16 mouse cellular contexts compared by ENCODE assay signal in the genomic region with DNA sequence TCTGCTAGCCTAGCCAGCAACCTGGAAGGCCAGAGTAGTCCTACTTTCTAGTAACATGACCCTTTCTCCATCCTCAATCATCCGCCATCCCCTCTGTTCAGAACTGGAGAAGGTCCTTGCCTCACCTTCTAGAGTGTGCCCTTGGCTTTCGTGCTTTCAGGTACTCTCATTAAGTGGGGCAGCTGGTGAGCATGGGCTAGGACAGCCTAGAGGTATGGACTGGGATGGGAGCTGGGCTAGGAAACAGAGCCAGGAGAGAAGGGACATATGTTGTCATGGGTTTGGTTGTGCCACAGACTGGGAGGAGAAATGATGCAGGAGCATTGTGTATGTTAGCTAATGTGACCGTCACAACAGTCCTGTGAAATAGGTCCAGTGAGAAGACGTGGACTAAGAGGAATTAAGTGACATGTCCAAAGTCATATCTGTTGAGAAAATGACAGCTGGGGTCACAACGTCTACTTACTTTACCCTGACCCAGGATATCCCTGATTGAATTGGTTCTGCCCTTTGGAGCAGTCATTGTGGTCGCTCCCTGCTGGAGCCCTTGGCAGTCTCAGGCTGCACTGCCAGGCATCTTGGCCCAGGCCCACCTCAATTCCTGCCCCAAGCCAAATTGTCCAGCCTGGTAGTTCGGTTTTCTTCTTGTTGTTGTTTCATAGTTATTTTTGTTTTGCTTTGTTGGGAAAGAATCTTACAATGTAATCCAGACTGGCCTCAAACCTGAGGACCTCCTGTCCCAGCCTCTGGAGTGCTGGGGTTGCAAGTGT. TPM values are rescaled to one million over a fixed set of nuclear protein-coding genes. Genes with fewer than 3 reads are reported as not detected.
DNase-seq lines count a peak whose midpoint lies in the region; ATAC-seq and TF ChIP-seq lines count a peak whose summit lies in the region.
"Had no signal": no experiment of that assay in that cellular context is flagged by ENCODE, and none has a peak within 500 bp of the region (broad histone marks: within the 10 kb centered on the region; RNA-seq: fewer than 3 reads in every experiment).

No protein-coding gene starts in this region.

- no peak for DNase-seq in heart, postnatal 36 days
- DNase-seq in left cerebral cortex, adult 2 months (ENCODE audit: extremely low spot score in 1 of 2, low spot score in 2 of 2) = no peak
- no peak for DNase-seq in left cerebral cortex, adult 11 months (ENCODE audit: low spot score)
- peak; percentile 43 for DNase-seq in cerebellum, adult 11-12 months
- peak; percentile 46 to 53 for DNase-seq in cerebellum, postnatal 36 days
- DNase-seq in layer of hippocampus, postnatal 25 days (ENCODE audit: extremely low spot score in 1 of 2, low spot score in 1 of 2) = no peak
- no peak for DNase-seq in layer of hippocampus, adult 11-12 months (ENCODE audit: low spot score)
- DNase-seq: embryo, embryonic 11 days; forebrain, postnatal 0 days; gastrocnemius, postnatal 25 days; kidney, postnatal 14 days had no signal

- no peak overlapping the region for H3K9ac ChIP-seq in heart, embryonic 12.5 days
- H3K9ac ChIP-seq: forebrain, postnatal 0 days; hindbrain, embryonic 14.5 days; liver, embryonic 14.5 days had no signal

- peak overlapping the region; percentile 82 for H3K27ac ChIP-seq in heart, embryonic 12.5 days (ENCODE audit: poor library complexity, severe bottlenecking)
- H3K27ac ChIP-seq in left cerebral cortex, adult 2 months = peak overlapping the region; percentile 4; the same call in 1 of the 2 replicates
- H3K27ac ChIP-seq: hindbrain, embryonic 14.5 days; liver, embryonic 14.5 days had no signal

- H3K9me3 ChIP-seq in heart, embryonic 12.5 days (replicated peaks) = no peaks in the 10 kb centered on the region
- H3K9me3 ChIP-seq: megakaryocyte, embryonic 14.5 days had no signal

- peak overlapping the region; percentile 46 for H3K4me2 ChIP-seq in heart, embryonic 12.5 days
- H3K4me2 ChIP-seq: hindbrain, embryonic 14.5 days had no signal

- H3K4me1 ChIP-seq in heart, embryonic 12.5 days (replicated peaks) = peaks cover 65% of the 10 kb centered on the region

- no peaks in the 10 kb centered on the region for H3K36me3 ChIP-seq in heart, embryonic 12.5 days

- intact Hi-C loops in heart, postnatal 36 days (cut with DNase I) = no loop called here
- intact Hi-C loops in left cerebral cortex, adult 2 months (cut with DNase I) = no loop called here

- peaks cover 11% of the 10 kb centered on the region; the same call in 1 of the 2 replicates for H3K27me3 ChIP-seq in heart, embryonic 12.5 days (replicated peaks)

- 51% methylated on average over 7 of the region's 7 CpGs for WGBS in heart, embryonic 12.5 days

- no peak for TF ChIP-seq CTCF in left cerebral cortex, adult 2 months (IDR thresholded peaks at IDR 0.05)

- H3K4me3 ChIP-seq in heart, embryonic 12.5 days = no peak overlapping the region
- no peak overlapping the region for H3K4me3 ChIP-seq in left cerebral cortex, adult 2 months
- H3K4me3 ChIP-seq: erythroblast, embryonic 14.5 days; megakaryocyte, embryonic 14.5 days had no signal

- no peak for ATAC-seq in heart, embryonic 12.5 days (ENCODE audit: insufficient number of reproducible peaks, low FRiP score)
- ATAC-seq: forebrain, postnatal 0 days had no signal

RNA-seq across cellular contexts. Expression of gene Rtl5, which starts 51.4 kb away (rescaled TPM):
- 1.1 and 1.4 TPM in 2 replicates for polyA plus RNA-seq in heart, embryonic 12.5 days (2016; fragmentation: Nextera tagmentation; extraction: Ambion mirVana)
- 1 to 10 TPM; 2.5 to 2.6 TPM for total RNA-seq in heart, postnatal 36 days (2021)
- total RNA-seq in left cerebral cortex, adult 2 months (2021) = 10 to 100 TPM; 20.2 to 25.7 TPM
- 1 to 10 TPM; 8.0 to 9.5 TPM for total RNA-seq in layer of hippocampus, postnatal 25 days (2021)

Comparison
In these comparisons a context has a peak if more than half of its experiments do, and no peak if none do; other contexts are left out.
1. DNase-seq: peak in cerebellum, adult 11-12 months (single experiment) and cerebellum, postnatal 36 days (2 of 2); none in heart, postnatal 36 days (0 of 2), left cerebral cortex, adult 2 months (0 of 2), left cerebral cortex, adult 11 months (single experiment), layer of hippocampus, postnatal 25 days (0 of 2) and layer of hippocampus, adult 11-12 months (single experiment).